Mouse (Mus musculus): Measurements from ENCODE around the gene Tenm4. TPM values are rescaled to one million over a fixed set of nuclear protein-coding genes. Genes with fewer than 3 reads are reported as not detected.
A peak's percentile ranks its signal among the peaks of the same experiment; 100 is the strongest.

The Tenm4 gene
- polyA plus RNA-seq, 1 experiment from 2014 or later, result 5.0 TPM

GRCm38 (mm10) chr7:96511018-96511609, 340.1 kb downstream of the Tenm4 start:
- Histone ChIP-seq H3K4me1 (ENCODE audit: insufficient read depth, low read depth, low read length) (no peaks in the 10 kb centered on the region), H3K36me3 (ENCODE audit: insufficient read depth, low read length) (no peaks in the 10 kb centered on the region), H3K4me3 (ENCODE audit: low read depth, low read length) (no peak overlapping the region), H3K27ac (ENCODE audit: low read length) (no peak overlapping the region), H3K9me3 (ENCODE audit: low read length) (no peaks in the 10 kb centered on the region), H3K4me2 (replicated peaks; ENCODE audit: low read depth, low read length) (no peak overlapping the region), H3K27me3 (replicated peaks; ENCODE audit: insufficient read depth, low read length) (no peaks in the 10 kb centered on the region), H3K9ac (replicated peaks; ENCODE audit: low read depth) (no peak overlapping the region)
- DNase-seq (ENCODE audit: low spot score) (no peak), ATAC-seq (no peak)
- WGBS, result 66% methylated on average over 7 of the region's 7 CpGs
- TF ChIP-seq EP300 (IDR thresholded peaks at IDR 0.05) (no peak), CTCF (IDR thresholded peaks at IDR 0.05) (no peak)

- no peak overlapping the region for H3K27ac ChIP-seq (ENCODE audit: low read length)
- no peak overlapping the region for H3K9ac ChIP-seq (replicated peaks; ENCODE audit: low read depth)
- ATAC-seq, result no peak
- TF ChIP-seq EP300 (IDR thresholded peaks at IDR 0.05) (no peak), CTCF (IDR thresholded peaks at IDR 0.05) (no peak)
- no peak overlapping the region for H3K4me2 ChIP-seq (replicated peaks; ENCODE audit: low read depth, low read length)
- no peaks in the 10 kb centered on the region for H3K4me1 ChIP-seq (ENCODE audit: insufficient read depth, low read depth, low read length)
- no peaks in the 10 kb centered on the region for H3K9me3 ChIP-seq (ENCODE audit: low read length)
- no peak overlapping the region for H3K4me3 ChIP-seq (ENCODE audit: low read depth, low read length)
- H3K27me3 ChIP-seq (replicated peaks; ENCODE audit: insufficient read depth, low read length), result no peaks in the 10 kb centered on the region
- 78% methylated on average over 14 of the region's 14 CpGs for WGBS
- DNase-seq (ENCODE audit: low spot score), result no peak
- no peaks in the 10 kb centered on the region for H3K36me3 ChIP-seq (ENCODE audit: insufficient read depth, low read length)
These were observed 341.0 kb downstream of the Tenm4 start for GRCm38 (mm10) chr7:96511953-96512511.

- ATAC-seq, result no peak
- 0% methylated on average over 2 of the region's 2 CpGs for WGBS
- Histone ChIP-seq H3K36me3 (ENCODE audit: insufficient read depth, low read length) (no peaks in the 10 kb centered on the region), H3K9ac (replicated peaks; ENCODE audit: low read depth) (no peak overlapping the region), H3K4me3 (ENCODE audit: low read depth, low read length) (no peak overlapping the region), H3K27me3 (replicated peaks; ENCODE audit: insufficient read depth, low read length) (no peaks in the 10 kb centered on the region), H3K9me3 (ENCODE audit: low read length) (no peaks in the 10 kb centered on the region), H3K4me1 (ENCODE audit: insufficient read depth, low read depth, low read length) (no peaks in the 10 kb centered on the region), H3K4me2 (replicated peaks; ENCODE audit: low read depth, low read length) (no peak overlapping the region), H3K27ac (ENCODE audit: low read length) (no peak overlapping the region)
- TF ChIP-seq EP300 (IDR thresholded peaks at IDR 0.05) (no peak), CTCF (IDR thresholded peaks at IDR 0.05) (peak; percentile 96)
- peak; percentile 82 for DNase-seq (ENCODE audit: low spot score)
These were observed 348.2 kb downstream of the Tenm4 start for GRCm38 (mm10) chr7:96519216-96519615.

- Histone ChIP-seq H3K4me2 (replicated peaks; ENCODE audit: low read depth, low read length) (no peak overlapping the region), H3K4me1 (ENCODE audit: insufficient read depth, low read depth, low read length) (no peaks in the 10 kb centered on the region), H3K4me3 (ENCODE audit: low read depth, low read length) (no peak overlapping the region), H3K36me3 (ENCODE audit: insufficient read depth, low read length) (no peaks in the 10 kb centered on the region), H3K9ac (replicated peaks; ENCODE audit: low read depth) (no peak overlapping the region), H3K9me3 (ENCODE audit: low read length) (no peaks in the 10 kb centered on the region), H3K27ac (ENCODE audit: low read length) (no peak overlapping the region), H3K27me3 (replicated peaks; ENCODE audit: insufficient read depth, low read length) (no peaks in the 10 kb centered on the region)
- ATAC-seq, result no peak
- WGBS, result 60% methylated on average over 7 of the region's 7 CpGs
- peak; percentile 26 for DNase-seq (ENCODE audit: low spot score)
- TF ChIP-seq EP300 (IDR thresholded peaks at IDR 0.05), result no peak
- TF ChIP-seq CTCF (IDR thresholded peaks at IDR 0.05), result no peak
These were observed 350.9 kb downstream of the Tenm4 start for GRCm38 (mm10) chr7:96521956-96522355.

- DNase-seq (ENCODE audit: low spot score) (peak; percentile 79), ATAC-seq (peak; percentile 77)
- 53% methylated on average over 2 of the region's 2 CpGs for WGBS
These were observed 352.6 kb downstream of the Tenm4 start for GRCm38 (mm10) chr7:96523673-96524072.

GRCm38 (mm10) chr7:96524486-96525205, 353.6 kb downstream of the Tenm4 start:
- H3K27ac ChIP-seq (ENCODE audit: low read length), result no peak overlapping the region; the same call in 1 of the 2 replicates
- no peaks in the 10 kb centered on the region for H3K27me3 ChIP-seq (replicated peaks; ENCODE audit: insufficient read depth, low read length)
- no peak overlapping the region for H3K4me3 ChIP-seq (ENCODE audit: low read depth, low read length)
- H3K9me3 ChIP-seq (ENCODE audit: low read length), result no peaks in the 10 kb centered on the region
- no peak overlapping the region for H3K9ac ChIP-seq (replicated peaks; ENCODE audit: low read depth)
- no peak overlapping the region for H3K4me2 ChIP-seq (replicated peaks; ENCODE audit: low read depth, low read length)
- ATAC-seq (no peak; the same call in 1 of the 2 replicates), DNase-seq (ENCODE audit: low spot score) (no peak)
- 41% methylated on average over 8 of the region's 8 CpGs for WGBS
- no peak for TF ChIP-seq CTCF (IDR thresholded peaks at IDR 0.05)
- TF ChIP-seq EP300 (IDR thresholded peaks at IDR 0.05), result no peak
- no peaks in the 10 kb centered on the region for H3K36me3 ChIP-seq (ENCODE audit: insufficient read depth, low read length)
- no peaks in the 10 kb centered on the region for H3K4me1 ChIP-seq (ENCODE audit: insufficient read depth, low read depth, low read length)

More at GRCm38 (mm10) chr7:96523673-96524072, 352.6 kb downstream of the Tenm4 start:
- TF ChIP-seq EP300 (IDR thresholded peaks at IDR 0.05) (no peak), CTCF (IDR thresholded peaks at IDR 0.05) (no peak)
- H3K4me3 ChIP-seq (ENCODE audit: low read depth, low read length), result no peak overlapping the region
- H3K4me1 ChIP-seq (ENCODE audit: insufficient read depth, low read depth, low read length), result no peaks in the 10 kb centered on the region
- H3K9me3 ChIP-seq (ENCODE audit: low read length), result no peaks in the 10 kb centered on the region
- H3K4me2 ChIP-seq (replicated peaks; ENCODE audit: low read depth, low read length), result no peak overlapping the region
- no peaks in the 10 kb centered on the region for H3K27me3 ChIP-seq (replicated peaks; ENCODE audit: insufficient read depth, low read length)
- H3K36me3 ChIP-seq (ENCODE audit: insufficient read depth, low read length), result no peaks in the 10 kb centered on the region
- no peak overlapping the region for H3K27ac ChIP-seq (ENCODE audit: low read length)
- H3K9ac ChIP-seq (replicated peaks; ENCODE audit: low read depth), result no peak overlapping the region

All from lung, postnatal 0 days (tissue).